Mouse (Mus musculus) hindbrain, embryonic 16.5 days (tissue): ENCODE data around the gene Slc35f1. TPM values are rescaled to one million over a fixed set of nuclear protein-coding genes. Genes with fewer than 3 reads are reported as not detected.

ENCODE experiments used
- ATAC-seq: fragments of 200-750 bp; cut with Nextera tagmentation; 2 replicates; pipeline ENCODE4 v1.8.0; 2017; ENCODE audit warnings: moderate TSS enrichment, moderate library complexity
- H3K27ac ChIP-seq: fragments of 300-500 bp; sonication (generic); 2 replicates; pipeline ENCODE4 v1.5.1; 2014; ENCODE audit warnings: low read depth, mild to moderate bottlenecking, control low read depth, low read length, moderate library complexity
- H3K27me3 ChIP-seq: fragments of 300-500 bp; sonication (generic); replicated peaks from 2 replicates; pipeline ENCODE4 v1.6.1; 2014; ENCODE audit warnings: low read length; ENCODE audit not compliant: control insufficient read depth, insufficient read depth
- H3K36me3 ChIP-seq: fragments of 300-500 bp; sonication (generic); 2 replicates; pipeline ENCODE4 v1.6.1; 2014; ENCODE audit warnings: mild to moderate bottlenecking, low read length, moderate library complexity, mixed read lengths; ENCODE audit not compliant: control insufficient read depth, insufficient read depth
- H3K4me1 ChIP-seq: fragments of 300-500 bp; sonication (generic); 2 replicates; pipeline ENCODE4 v1.6.1; 2014; ENCODE audit warnings: low read depth, low read length; ENCODE audit not compliant: control insufficient read depth, insufficient read depth
- H3K4me2 ChIP-seq: fragments of 300-500 bp; sonication (generic); 2 replicates; pipeline ENCODE4 v1.6.1; 2014; ENCODE audit warnings: mild to moderate bottlenecking, low read length, control low read depth, moderate library complexity
- H3K4me3 ChIP-seq: fragments of 300-500 bp; sonication (generic); 2 replicates; pipeline ENCODE4 v1.5.1; 2014; ENCODE audit warnings: mild to moderate bottlenecking, low read length, control low read depth, moderate library complexity
- H3K9ac ChIP-seq: fragments of 300-500 bp; sonication (generic); 2 replicates; pipeline ENCODE4 v1.6.1; 2014; ENCODE audit warnings: low read depth, mild to moderate bottlenecking, control low read depth, low read length, moderate library complexity
- H3K9me3 ChIP-seq: fragments of 300-500 bp; sonication (generic); 2 replicates; pipeline ENCODE4 v1.6.1; 2014; ENCODE audit warnings: mild to moderate bottlenecking, low read length, moderate library complexity; ENCODE audit not compliant: control insufficient read depth
- WGBS: fragments of 180-500 bp; shearing (Covaris S2); extraction: QIAGEN DNeasy Blood & Tissue Kit; methylation state at CpG from one replicate; pipeline ENCODE4 v1.1.7; 2014; 5-methylcytosine and 5-hydroxymethylcytosine counted together
- polyA plus RNA-seq: library from polyadenylated mRNA; unstranded; fragments of >200 nt; fragmentation: Nextera tagmentation; extraction: Ambion mirVana; gene quantifications from 2 replicates; pipeline ENCODE4 v1.2.1, GENCODE M21; 2015

The Slc35f1 gene
- polyA plus RNA-seq, 1 experiment from 2014 or later: 36.2 TPM

GRCm38 (mm10) chr10:53124365-53124764 is 434.0 kb downstream of the Slc35f1 start:
- H3K4me3 ChIP-seq: no peak overlapping the region
- ATAC-seq: peak; percentile 78; the same call in 1 of the 2 replicates
- no peak overlapping the region for H3K4me2 ChIP-seq
- H3K27ac ChIP-seq: no peak overlapping the region
- 56% methylated on average over 6 of the region's 6 CpGs for WGBS
- H3K36me3 ChIP-seq: no peaks in the 10 kb centered on the region
- H3K9ac ChIP-seq: no peak overlapping the region
- no peaks in the 10 kb centered on the region for H3K4me1 ChIP-seq
- H3K27me3 ChIP-seq: no peaks in the 10 kb centered on the region
- H3K9me3 ChIP-seq: no peaks in the 10 kb centered on the region

GRCm38 (mm10) chr10:53132707-53133106 is 442.4 kb downstream of the Slc35f1 start:
- no peak overlapping the region for H3K27ac ChIP-seq
- H3K27me3 ChIP-seq: no peaks in the 10 kb centered on the region
- H3K9me3 ChIP-seq: no peaks in the 10 kb centered on the region
- no peak overlapping the region for H3K9ac ChIP-seq
- WGBS: 73% methylated on average over 1 of the region's 1 CpGs
- no peak for ATAC-seq
- H3K36me3 ChIP-seq: no peaks in the 10 kb centered on the region
- H3K4me3 ChIP-seq: no peak overlapping the region
- H3K4me2 ChIP-seq: no peak overlapping the region
- no peaks in the 10 kb centered on the region for H3K4me1 ChIP-seq

- WGBS: 70% methylated on average over 2 of the region's 2 CpGs
- Histone ChIP-seq H3K9me3 (no peaks in the 10 kb centered on the region; the same call in 1 of the 2 replicates), H3K4me2 (no peak overlapping the region), H3K36me3 (no peaks in the 10 kb centered on the region), H3K27ac (no peak overlapping the region), H3K4me3 (no peak overlapping the region), H3K27me3 (no peaks in the 10 kb centered on the region), H3K4me1 (no peaks in the 10 kb centered on the region), H3K9ac (no peak overlapping the region)
- ATAC-seq: no peak
Measured at GRCm38 (mm10) chr10:53150321-53150720, 460.0 kb downstream of the Slc35f1 start.

GRCm38 (mm10) chr10:53150916-53151315 is 460.6 kb downstream of the Slc35f1 start:
- WGBS: 75% methylated on average over 2 of the region's 2 CpGs
- H3K4me2 ChIP-seq: no peak overlapping the region

GRCm38 (mm10) chr10:53156374-53156773 is 466.0 kb downstream of the Slc35f1 start:
- no peaks in the 10 kb centered on the region for H3K4me1 ChIP-seq
- no peaks in the 10 kb centered on the region for H3K27me3 ChIP-seq
- H3K9me3 ChIP-seq: no peaks in the 10 kb centered on the region; the same call in 1 of the 2 replicates
- ATAC-seq: no peak
- H3K4me3 ChIP-seq: no peak overlapping the region
- no peak overlapping the region for H3K27ac ChIP-seq
- 64% methylated on average over 7 of the region's 7 CpGs for WGBS
- H3K36me3 ChIP-seq: no peaks in the 10 kb centered on the region
- H3K4me2 ChIP-seq: no peak overlapping the region
- no peak overlapping the region for H3K9ac ChIP-seq

More at GRCm38 (mm10) chr10:53150916-53151315, 460.6 kb downstream of the Slc35f1 start:
- H3K9me3 ChIP-seq: no peaks in the 10 kb centered on the region; the same call in 1 of the 2 replicates
- H3K4me3 ChIP-seq: no peak overlapping the region
- no peaks in the 10 kb centered on the region for H3K27me3 ChIP-seq
- no peak for ATAC-seq
- no peak overlapping the region for H3K9ac ChIP-seq
- no peaks in the 10 kb centered on the region for H3K36me3 ChIP-seq
- H3K4me1 ChIP-seq: no peaks in the 10 kb centered on the region
- H3K27ac ChIP-seq: no peak overlapping the region

GRCm38 (mm10) chr10:53157740-53158139 is 467.4 kb downstream of the Slc35f1 start:
- H3K9me3 ChIP-seq: no peaks in the 10 kb centered on the region; the same call in 1 of the 2 replicates
- no peak overlapping the region for H3K27ac ChIP-seq
- H3K4me2 ChIP-seq: no peak overlapping the region
- no peak overlapping the region for H3K9ac ChIP-seq
- H3K4me1 ChIP-seq: no peaks in the 10 kb centered on the region
- ATAC-seq: no peak
- no peak overlapping the region for H3K4me3 ChIP-seq
- H3K36me3 ChIP-seq: no peaks in the 10 kb centered on the region
- no peaks in the 10 kb centered on the region for H3K27me3 ChIP-seq
- WGBS: 80% methylated on average over 2 of the region's 2 CpGs
